Mouse (Mus musculus): Measurements from ENCODE around the gene Cd6.

DNA sequence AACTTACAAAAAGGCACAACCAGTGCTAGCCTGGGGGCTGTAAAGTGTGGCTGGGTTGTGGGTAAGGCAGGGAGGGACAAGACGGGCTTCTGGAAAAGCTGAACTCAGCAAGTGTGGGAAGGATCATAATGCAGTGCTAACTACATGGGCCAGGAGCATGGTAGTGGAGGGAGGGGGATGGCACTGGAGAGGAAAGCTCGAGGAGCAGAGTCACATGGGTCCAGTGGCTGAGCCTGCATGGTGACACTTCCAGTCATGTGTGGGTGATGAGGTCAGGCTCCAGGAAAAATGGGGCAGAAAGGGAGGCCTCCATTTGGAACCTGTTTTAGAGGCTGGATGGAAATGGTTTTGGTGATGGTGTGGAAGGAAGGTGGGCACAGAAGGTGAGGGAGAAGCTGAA, 26.7 kb upstream of the Cd6 start:
- no peak for TF ChIP-seq CTCF (conservative IDR thresholded peaks at IDR 0.05; ENCODE audit: low read length)
- TF ChIP-seq NANOG (IDR thresholded peaks at IDR 0.05; ENCODE audit: borderline replicate concordance, low read length), result no peak
- no peak for TF ChIP-seq POU5F1 (IDR thresholded peaks at IDR 0.05; ENCODE audit: borderline replicate concordance, low read length)

Data from E14TG2a.4 (cell line).